Mouse (Mus musculus): ENCODE measurements around the gene Mob3b.
A peak's percentile ranks its signal among the peaks of the same experiment; 100 is the strongest.

Gene Mob3b

DNA sequence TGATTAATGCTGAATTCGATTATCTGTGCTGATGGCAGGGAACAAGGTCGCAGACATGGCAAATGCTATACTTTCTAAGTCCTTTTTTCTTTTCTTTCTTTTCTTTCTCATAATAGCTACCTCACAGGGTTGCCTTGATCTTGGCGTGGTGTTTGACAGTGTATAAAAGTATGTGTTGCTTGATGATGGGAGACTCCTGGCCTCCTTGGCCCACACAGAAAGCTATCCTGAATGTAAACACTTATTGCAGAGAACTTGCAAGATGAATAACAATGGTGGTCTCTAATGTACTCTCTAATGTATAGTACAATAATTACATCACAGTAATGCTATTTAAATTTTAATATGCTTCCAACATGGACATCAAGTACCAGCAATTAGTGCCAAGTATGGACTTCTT lies 96.9 kb downstream of the Mob3b start:
- no peak for DNase-seq

GRCm38 (mm10) chr4:35054362-35054761 lies 102.9 kb downstream of the Mob3b start:
- no peak for DNase-seq

GRCm38 (mm10) chr4:35052174-35052942 lies 104.9 kb downstream of the Mob3b start:
- DNase-seq, result no peak

DNA sequence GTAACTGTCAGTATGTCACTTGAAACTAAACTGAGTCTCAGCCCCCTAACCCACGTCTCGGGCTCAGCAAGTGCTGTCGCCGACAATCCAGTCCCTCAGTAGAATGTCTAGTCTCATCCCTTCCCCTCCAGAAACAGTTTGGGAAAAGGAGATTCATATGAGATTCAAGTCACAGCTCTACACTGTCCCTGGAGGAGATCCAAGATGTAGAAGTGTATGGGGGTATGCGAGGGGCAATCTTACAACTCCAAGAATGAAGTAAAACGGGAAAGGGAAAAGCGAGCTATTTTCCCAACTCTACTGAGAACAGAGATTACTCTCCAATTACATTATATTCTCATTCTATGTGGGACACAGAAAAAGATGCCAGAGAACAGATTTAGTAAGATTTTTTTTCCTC lies 106.1 kb downstream of the Mob3b start:
- DNase-seq, result no peak

DNA sequence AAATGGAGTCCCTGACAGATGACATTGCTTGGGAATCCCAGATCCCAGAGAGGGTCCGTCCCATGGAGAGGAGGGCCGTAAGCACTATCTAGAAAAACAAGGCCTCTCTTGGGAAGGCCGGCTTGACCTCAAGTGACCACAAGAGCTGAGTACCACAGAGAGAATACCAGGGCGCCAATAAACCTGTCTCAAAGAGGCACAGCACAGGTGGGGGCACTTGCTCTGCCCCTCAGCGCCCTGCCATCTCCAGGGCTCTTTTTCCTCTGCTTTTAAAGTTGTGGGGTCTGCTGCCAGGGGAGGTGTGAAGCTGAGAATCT lies 107.6 kb downstream of the Mob3b start:
- DNase-seq, result no peak

GRCm38 (mm10) chr4:35049036-35049741 lies 108.1 kb downstream of the Mob3b start:
- DNase-seq, result no peak

DNA sequence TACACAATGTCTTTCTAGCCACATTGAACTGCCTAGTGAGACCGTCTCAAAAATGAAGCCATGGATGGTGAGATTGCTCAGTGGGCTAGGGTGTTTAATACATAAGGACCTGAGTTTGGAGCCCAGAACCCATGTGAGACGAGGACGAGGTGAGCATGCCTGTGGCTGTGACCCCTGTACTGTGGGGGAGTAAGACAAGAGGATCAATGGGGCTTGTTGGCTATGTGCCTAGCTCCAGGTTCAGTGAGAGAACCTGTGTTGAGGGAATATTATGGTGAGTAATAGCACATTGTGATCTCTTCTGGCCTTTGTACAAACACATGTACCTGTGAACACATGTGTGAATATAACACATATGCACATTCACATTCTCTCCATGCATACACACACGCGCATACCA lies 116.4 kb downstream of the Mob3b start:
- DNase-seq, result no peak

GRCm38 (mm10) chr4:35040306-35040705 lies 117.0 kb downstream of the Mob3b start:
- no peak for DNase-seq

DNA sequence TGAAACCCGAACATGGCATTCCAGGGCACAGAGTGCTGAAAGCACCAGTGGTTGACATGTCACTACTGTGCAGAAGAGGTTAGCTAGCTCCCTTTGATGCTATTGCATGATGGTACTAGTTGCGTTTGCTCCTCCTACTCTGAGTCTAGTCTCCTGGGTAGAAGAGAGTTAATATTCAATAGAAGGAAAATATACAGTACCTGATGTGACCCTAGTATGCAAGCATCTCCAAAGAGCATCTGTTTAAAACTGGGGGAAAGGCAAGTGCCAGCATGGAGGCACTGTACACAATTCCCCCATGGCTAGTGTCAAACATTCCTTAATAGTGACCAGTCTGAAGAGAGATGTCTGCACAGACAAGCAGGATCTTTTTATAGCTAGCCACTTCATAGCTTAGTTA lies 119.5 kb downstream of the Mob3b start:
- DNase-seq, result no peak

- no peak for DNase-seq
These were observed 122.6 kb downstream of the Mob3b start for GRCm38 (mm10) chr4:35034504-35035290.

DNA sequence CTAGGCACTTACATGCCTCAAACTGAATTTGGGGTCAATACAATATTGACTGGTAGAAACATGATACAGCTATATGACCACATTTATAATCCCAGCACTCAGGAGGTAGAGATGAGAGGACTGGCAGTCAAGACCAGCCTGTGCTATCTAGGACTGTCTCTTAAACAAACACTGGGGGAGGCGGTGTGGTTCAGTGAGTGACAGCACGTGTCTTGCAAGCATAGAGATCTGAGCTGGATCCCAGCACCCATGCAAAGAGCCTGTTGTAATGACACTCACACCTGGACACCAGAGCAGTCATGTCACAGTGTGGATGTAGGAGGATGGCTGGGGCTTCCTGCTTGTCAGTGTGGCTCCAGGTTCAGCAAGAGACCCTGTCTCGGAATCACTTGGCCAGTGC lies 124.5 kb downstream of the Mob3b start:
- no peak for DNase-seq

- no peak for DNase-seq
These were observed 125.7 kb downstream of the Mob3b start for GRCm38 (mm10) chr4:35031623-35032022.

DNA sequence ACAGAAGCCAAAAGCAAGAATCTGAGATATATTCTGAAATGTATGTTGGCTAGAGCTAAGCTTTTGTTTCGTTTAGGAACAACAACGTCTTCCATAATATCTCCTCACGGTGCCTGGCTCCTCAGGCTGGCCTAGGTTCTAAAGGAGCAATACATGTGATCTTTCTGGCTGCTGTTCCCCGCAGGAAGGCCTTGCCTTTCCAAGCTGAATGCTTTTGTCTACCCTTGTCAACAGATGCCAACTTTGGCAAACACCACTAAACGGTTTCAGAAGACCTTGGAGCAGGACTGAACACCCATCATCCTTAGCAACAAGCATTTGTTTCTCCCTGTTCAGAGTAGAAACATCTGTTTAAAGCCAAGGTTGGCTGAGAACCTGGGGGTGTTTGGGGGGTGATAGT lies 126.1 kb downstream of the Mob3b start:
- DNase-seq, result peak; percentile 4

GRCm38 (mm10) chr4:35018416-35018815 lies 138.9 kb downstream of the Mob3b start:
- DNase-seq, result no peak

- DNase-seq, result no peak
These were observed 144.6 kb downstream of the Mob3b start for GRCm38 (mm10) chr4:35012401-35013307.

GRCm38 (mm10) chr4:35006541-35007260 lies 150.6 kb downstream of the Mob3b start:
- no peak for DNase-seq

DNA sequence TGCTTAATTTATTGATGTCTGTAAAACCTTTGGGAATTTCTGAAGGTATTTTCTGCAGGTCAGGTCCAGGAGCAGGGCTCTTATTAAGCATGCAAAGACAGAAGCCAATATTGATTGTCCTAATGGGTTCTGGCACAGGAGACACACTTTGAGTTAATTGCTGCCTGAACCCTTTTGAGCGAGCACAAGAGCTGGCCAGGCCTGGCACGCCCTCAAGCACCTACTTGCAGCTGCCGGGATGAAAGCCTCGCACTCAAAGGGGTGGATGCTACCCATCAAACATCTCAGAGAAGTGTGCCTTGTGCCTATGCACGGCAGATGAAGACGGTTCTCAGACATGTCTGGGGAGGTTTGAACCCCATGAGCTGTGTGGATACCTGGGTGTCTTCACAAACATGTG lies 151.2 kb downstream of the Mob3b start:
- no peak for DNase-seq

- no peak for DNase-seq
These were observed 152.1 kb downstream of the Mob3b start for GRCm38 (mm10) chr4:35005068-35005769.

DNA sequence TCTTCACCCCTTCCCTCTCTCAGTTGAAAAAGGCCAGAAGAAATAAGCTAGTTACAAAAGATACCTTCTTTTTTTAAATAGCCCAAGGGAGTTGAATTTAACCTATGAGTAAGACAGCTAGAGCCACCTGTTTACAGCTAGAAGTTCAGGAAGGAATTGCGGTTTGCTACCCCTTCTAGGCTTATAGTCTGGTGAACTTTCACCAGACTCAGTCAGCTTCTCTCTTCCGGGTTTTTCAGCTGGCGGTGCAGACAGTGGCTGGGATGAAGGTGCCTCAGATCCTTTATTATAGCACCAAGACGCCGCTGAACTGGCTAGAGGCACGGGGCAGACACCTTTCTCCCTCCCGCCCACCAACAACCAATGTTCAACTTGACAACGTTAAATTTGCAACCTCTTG lies 152.8 kb downstream of the Mob3b start:
- DNase-seq, result no peak

DNA sequence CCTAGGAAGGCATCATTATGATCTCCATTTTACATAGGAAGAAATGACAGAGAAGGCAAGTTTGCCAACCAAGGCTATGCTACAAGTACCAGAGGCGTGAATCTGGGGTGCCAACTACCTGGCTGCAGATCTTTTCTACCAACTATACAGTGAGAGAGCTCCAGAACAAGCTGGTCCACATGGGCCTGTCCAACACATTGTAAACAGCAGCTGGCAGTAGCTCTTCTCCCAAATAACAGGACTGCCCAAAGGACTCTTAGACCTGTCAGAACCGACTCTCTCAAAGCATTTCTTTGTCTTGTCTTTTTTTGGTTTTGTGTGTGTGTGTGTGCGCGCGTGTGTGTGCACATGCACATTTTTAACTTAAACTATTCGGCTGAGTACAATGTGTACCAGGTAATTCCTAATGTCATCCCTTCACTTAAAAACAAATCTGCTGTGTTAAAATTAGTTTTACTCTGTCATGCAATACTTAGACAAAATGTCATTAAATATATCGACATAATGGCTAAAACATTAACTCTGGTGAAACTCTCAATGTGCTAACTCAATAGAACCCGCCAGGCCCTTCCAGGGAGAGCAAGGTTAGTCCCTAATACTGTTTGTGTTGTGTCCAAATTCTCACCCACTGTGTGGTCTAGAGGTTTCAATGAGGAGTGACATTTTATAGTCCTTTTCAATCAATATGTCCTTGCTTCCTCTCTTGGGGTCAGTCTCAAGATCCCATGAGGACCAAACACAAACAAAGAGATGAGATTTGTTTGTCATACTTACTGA lies 153.5 kb downstream of the Mob3b start:
- no peak for DNase-seq

DNA sequence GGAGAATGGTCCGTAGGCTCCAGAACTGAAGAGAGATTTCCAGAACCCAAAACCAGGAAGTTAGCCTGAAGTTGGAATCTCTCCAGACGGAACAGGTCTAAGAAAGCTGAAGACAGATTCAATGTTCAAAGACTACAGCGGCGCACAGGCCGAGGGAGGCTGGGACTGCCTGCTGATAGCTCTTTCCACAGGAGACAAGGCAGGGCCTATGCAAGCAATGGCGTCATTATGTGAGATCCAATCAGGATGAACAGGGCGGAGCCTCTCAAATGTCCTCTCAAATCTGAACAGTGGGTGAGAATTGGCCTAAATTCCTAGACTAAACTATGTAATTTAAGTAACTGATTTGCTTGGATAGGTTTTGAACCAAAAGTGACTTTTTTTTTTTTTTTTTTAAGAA lies 160.7 kb downstream of the Mob3b start:
- no peak for DNase-seq

Measured in cerebellum, adult 9-10 months (tissue).